13 mouse cellular contexts compared by ENCODE assay signal in genomic region chr12:37240975-37241565, GRCm38 (mm10). TPM values are rescaled to one million over a fixed set of nuclear protein-coding genes. Genes with fewer than 3 reads are reported as not detected.
DNase-seq lines count a peak whose midpoint lies in the region; ATAC-seq and TF ChIP-seq lines count a peak whose summit lies in the region.
"Had no signal": no experiment of that assay in that cellular context is flagged by ENCODE, and none has a peak within 500 bp of the region (broad histone marks: within the 10 kb centered on the region; RNA-seq: fewer than 3 reads in every experiment).

No protein-coding gene starts in this region.

- no peaks in the 10 kb centered on the region for H3K36me3 ChIP-seq in intestine, postnatal 0 days (ENCODE audit: control insufficient read depth, insufficient read depth)
- H3K36me3 ChIP-seq: embryonic facial prominence, embryonic 13.5 days; hindbrain, embryonic 15.5 days; neural tube, embryonic 15.5 days; stomach, embryonic 15.5 days had no signal

- peak overlapping the region; percentile 50 for H3K27ac ChIP-seq in left cerebral cortex, adult 2 months
- peak overlapping the region; percentile 91 for H3K27ac ChIP-seq in brown adipose tissue, adult 24 weeks (replicated peaks; ENCODE audit: low read depth, low read length)
- peak overlapping the region; percentile 87 for H3K27ac ChIP-seq in intestine, postnatal 0 days (ENCODE audit: low read depth, low read length)
- H3K27ac ChIP-seq in olfactory bulb, adult 2 months (ENCODE audit: insufficient read depth, low read depth, low read length), result peak overlapping the region; percentile 80
- H3K27ac ChIP-seq: embryonic facial prominence, embryonic 13.5 days; neural tube, embryonic 15.5 days; stomach, embryonic 15.5 days had no signal

- no peak overlapping the region for H3K4me3 ChIP-seq in left cerebral cortex, adult 2 months
- peak overlapping the region; percentile 81 for H3K4me3 ChIP-seq in brown adipose tissue, adult 24 weeks (ENCODE audit: insufficient read depth, low read depth, low read length)
- peak overlapping the region; percentile 28 for H3K4me3 ChIP-seq in intestine, postnatal 0 days (ENCODE audit: low read depth, low read length)
- H3K4me3 ChIP-seq in olfactory bulb, adult 2 months (ENCODE audit: insufficient read depth, low read depth, low read length), result no peak overlapping the region
- H3K4me3 ChIP-seq: embryonic facial prominence, embryonic 13.5 days; hindbrain, embryonic 15.5 days; neural tube, embryonic 15.5 days; stomach, embryonic 15.5 days had no signal

- intact Hi-C loops in left cerebral cortex, adult 2 months (cut with DNase I), result no loop called here
- intact Hi-C loops in left cerebral cortex, postnatal 10 days (cut with DNase I), result no loop called here

- TF ChIP-seq CTCF in left cerebral cortex, adult 2 months (IDR thresholded peaks at IDR 0.05), result no peak
- TF ChIP-seq CTCF in intestine, postnatal 0 days (IDR thresholded peaks at IDR 0.05; ENCODE audit: low read depth), result no peak
- no peak for TF ChIP-seq CTCF in olfactory bulb, adult 2 months (IDR thresholded peaks at IDR 0.05; ENCODE audit: insufficient read depth, low read depth, low read length)

- WGBS in intestine, postnatal 0 days, result 34% methylated on average over 5 of the region's 5 CpGs
- 60% methylated on average over 5 of the region's 5 CpGs for WGBS in olfactory bulb, adult 2 months

- no peaks in the 10 kb centered on the region for H3K4me1 ChIP-seq in brown adipose tissue, adult 24 weeks (ENCODE audit: control insufficient read depth, insufficient read depth, insufficient read length, low read length)
- no peaks in the 10 kb centered on the region for H3K4me1 ChIP-seq in intestine, postnatal 0 days (replicated peaks; ENCODE audit: control insufficient read depth, insufficient read depth, low read length)
- no peaks in the 10 kb centered on the region for H3K4me1 ChIP-seq in olfactory bulb, adult 2 months (ENCODE audit: control insufficient read depth, insufficient read depth, low read length)
- H3K4me1 ChIP-seq: embryonic facial prominence, embryonic 13.5 days; hindbrain, embryonic 15.5 days; neural tube, embryonic 15.5 days; stomach, embryonic 15.5 days had no signal

- H3K9me3 ChIP-seq in intestine, postnatal 0 days (ENCODE audit: control insufficient read depth), result no peaks in the 10 kb centered on the region
- H3K9me3 ChIP-seq: embryonic facial prominence, embryonic 13.5 days; hindbrain, embryonic 15.5 days; neural tube, embryonic 15.5 days; stomach, embryonic 15.5 days had no signal

- H3K4me2 ChIP-seq in intestine, postnatal 0 days (replicated peaks; ENCODE audit: low read depth), result peak overlapping the region; percentile 59
- H3K4me2 ChIP-seq: embryonic facial prominence, embryonic 13.5 days; hindbrain, embryonic 15.5 days had no signal

- no peak for DNase-seq in left cerebral cortex, adult 2 months (ENCODE audit: extremely low spot score in 1 of 2, low spot score in 2 of 2)
- DNase-seq in left cerebral cortex, postnatal 10 days (ENCODE audit: extremely low spot score in 1 of 2, low spot score in 2 of 2), result no peak
- no peak for DNase-seq in cerebellum, adult 8-10 months
- DNase-seq in kidney, postnatal 25 days, result no peak
- DNase-seq: right cerebral cortex, postnatal 14 days had no signal

- peak overlapping the region; percentile 34; the same call in 1 of the 2 replicates for H3K9ac ChIP-seq in intestine, postnatal 0 days (ENCODE audit: low read depth, low read length)
- H3K9ac ChIP-seq: embryonic facial prominence, embryonic 13.5 days; hindbrain, embryonic 15.5 days; neural tube, embryonic 15.5 days; stomach, embryonic 15.5 days had no signal

- TF ChIP-seq POLR2A in olfactory bulb, adult 2 months (IDR thresholded peaks at IDR 0.05; ENCODE audit: insufficient read depth, low read depth, low read length), result no peak

- ATAC-seq in intestine, postnatal 0 days, result peak; percentile 80
- ATAC-seq: forebrain, embryonic 14.5 days had no signal

- H3K27me3 ChIP-seq in intestine, postnatal 0 days (replicated peaks; ENCODE audit: control insufficient read depth, insufficient read depth, low read length), result no peaks in the 10 kb centered on the region
- H3K27me3 ChIP-seq: embryonic facial prominence, embryonic 13.5 days; hindbrain, embryonic 15.5 days; neural tube, embryonic 15.5 days; stomach, embryonic 15.5 days had no signal

RNA-seq across cellular contexts. Expression of gene Agmo, which starts 0.4 kb away (rescaled TPM):
- total RNA-seq in left cerebral cortex, adult 2 months (2021), result 1 to 10 TPM; 4.2 to 4.5 TPM
- 1 to 10 TPM; 1.8 to 2.0 TPM for total RNA-seq in left cerebral cortex, postnatal 10 days (2021)
- 62.1 and 64.0 TPM in 2 replicates for polyA plus RNA-seq in brown adipose tissue, adult 24 weeks (2012; ENCODE audit: insufficient read depth, insufficient read length, missing spikeins)
- 28.1 and 30.8 TPM in 2 replicates for polyA plus RNA-seq in intestine, postnatal 0 days (2015; fragmentation: Nextera tagmentation; extraction: Ambion mirVana)
- not detected in 2 replicates for polyA plus RNA-seq in olfactory bulb, adult 2 months (2012; ENCODE audit: insufficient read depth, insufficient read length, low replicate concordance, missing spikeins)

Comparison
In these comparisons a context has a peak if more than half of its experiments do, and no peak if none do; other contexts are left out.
1. H3K4me3 ChIP-seq: peak in brown adipose tissue, adult 24 weeks (single experiment) and intestine, postnatal 0 days (single experiment); none in left cerebral cortex, adult 2 months (single experiment) and olfactory bulb, adult 2 months (single experiment).
2. RNA of gene Agmo, which starts 0.4 kb away (polyA plus RNA-seq): 62.1 to 64.0 TPM in brown adipose tissue, adult 24 weeks and 28.1 to 30.8 TPM in intestine, postnatal 0 days; not detected in olfactory bulb, adult 2 months; every median in the first group is over 10 times any median in the second.
3. Peak in every context shown above with its lines, with median percentiles within 50 percentile points of each other: H3K27ac ChIP-seq.